Mouse (Mus musculus): ENCODE results near the gene Mpg. TPM values are rescaled to one million over a fixed set of nuclear protein-coding genes. Genes with fewer than 3 reads are reported as not detected.
"Not testable (repeated sequence)": the region's sequence is repeated elsewhere in the genome, so short reads cannot be mapped to it uniquely, and the experiment has no call there.

The Mpg gene
- total RNA-seq, 2 experiments from 2014 or later, result 17.5 to 19.1 TPM

DNA sequence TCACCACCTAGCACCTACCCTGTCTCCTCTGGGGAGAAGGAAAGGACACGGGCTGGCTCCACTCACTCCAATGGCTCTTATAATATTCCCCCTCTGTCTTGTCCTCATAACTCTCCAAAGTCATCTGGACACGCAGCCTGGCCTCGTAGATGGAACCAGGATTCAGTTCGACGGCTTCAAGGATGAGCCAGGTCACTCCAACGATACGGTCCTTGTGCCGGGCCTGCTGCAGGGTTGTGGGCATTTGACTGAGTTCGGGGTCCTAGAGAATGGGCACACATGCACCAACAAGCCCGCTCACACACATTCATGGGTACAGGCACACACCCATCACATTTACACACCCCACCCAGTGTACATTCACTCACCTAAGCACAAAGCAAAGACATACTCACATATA is 33.1 kb upstream of the Mpg start:
- intact Hi-C loops (cut with DNase I), result no loop called here
- H3K4me3 ChIP-seq, result no peak overlapping the region
- no peak for TF ChIP-seq CTCF (IDR thresholded peaks at IDR 0.05)
- H3K27ac ChIP-seq, result no peak overlapping the region
- no peak for DNase-seq (ENCODE audit: extremely low spot score in 1 of 2, low spot score in 2 of 2)

DNA sequence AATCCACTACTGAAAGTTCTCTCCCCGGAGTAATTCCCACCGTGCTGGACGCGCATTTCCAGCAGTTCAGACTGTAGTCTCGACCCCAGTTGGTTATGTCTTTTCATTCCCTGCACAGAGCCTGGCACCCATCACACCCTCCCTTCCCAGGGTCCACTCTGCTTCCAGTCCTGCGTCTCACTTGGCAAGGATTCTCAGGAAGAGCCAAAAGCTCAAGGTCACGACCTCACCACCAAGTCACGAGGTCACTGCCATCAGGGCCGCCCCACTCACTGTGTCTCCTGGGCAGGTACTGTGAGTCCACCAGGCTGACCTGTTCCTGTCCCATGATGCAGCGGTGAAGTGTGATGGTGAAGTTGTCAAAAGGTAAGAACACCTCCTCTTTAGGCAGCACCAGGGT is 32.2 kb upstream of the Mpg start:
- no peak for DNase-seq (ENCODE audit: extremely low spot score in 1 of 2, low spot score in 2 of 2)
- intact Hi-C loops (cut with DNase I), result no loop called here
- H3K27ac ChIP-seq, result no peak overlapping the region
- H3K4me3 ChIP-seq, result no peak overlapping the region
- no peak for TF ChIP-seq CTCF (IDR thresholded peaks at IDR 0.05)

DNA sequence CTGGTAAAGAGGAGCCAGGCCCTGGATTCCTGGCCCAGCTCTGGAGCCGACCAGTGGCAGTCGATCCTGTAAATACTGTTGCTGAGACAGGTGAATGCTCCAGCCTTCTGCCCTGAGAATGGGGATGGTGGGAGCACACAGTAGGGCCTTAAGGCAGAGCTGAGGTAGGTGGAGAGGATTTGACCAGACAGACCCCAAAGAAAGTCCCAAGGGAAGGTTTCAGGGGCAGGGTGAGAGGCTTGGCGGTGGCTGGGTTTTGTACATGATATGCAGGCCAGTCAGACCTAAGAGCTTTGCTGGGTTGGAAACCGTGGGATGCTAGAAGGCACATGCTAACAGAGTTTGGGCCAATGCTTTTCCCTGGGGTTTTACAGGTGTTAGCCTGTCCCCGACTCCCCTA is 31.7 kb upstream of the Mpg start:
- intact Hi-C loops (cut with DNase I), result loop anchor here (5.0 kb wide), 1 partner anchor 83 kb away; the partner anchor contains the start of gene Hba-x
- no peak for TF ChIP-seq CTCF (IDR thresholded peaks at IDR 0.05)
- H3K27ac ChIP-seq, result no peak overlapping the region
- no peak for DNase-seq (ENCODE audit: extremely low spot score in 1 of 2, low spot score in 2 of 2)
- no peak overlapping the region for H3K4me3 ChIP-seq

DNA sequence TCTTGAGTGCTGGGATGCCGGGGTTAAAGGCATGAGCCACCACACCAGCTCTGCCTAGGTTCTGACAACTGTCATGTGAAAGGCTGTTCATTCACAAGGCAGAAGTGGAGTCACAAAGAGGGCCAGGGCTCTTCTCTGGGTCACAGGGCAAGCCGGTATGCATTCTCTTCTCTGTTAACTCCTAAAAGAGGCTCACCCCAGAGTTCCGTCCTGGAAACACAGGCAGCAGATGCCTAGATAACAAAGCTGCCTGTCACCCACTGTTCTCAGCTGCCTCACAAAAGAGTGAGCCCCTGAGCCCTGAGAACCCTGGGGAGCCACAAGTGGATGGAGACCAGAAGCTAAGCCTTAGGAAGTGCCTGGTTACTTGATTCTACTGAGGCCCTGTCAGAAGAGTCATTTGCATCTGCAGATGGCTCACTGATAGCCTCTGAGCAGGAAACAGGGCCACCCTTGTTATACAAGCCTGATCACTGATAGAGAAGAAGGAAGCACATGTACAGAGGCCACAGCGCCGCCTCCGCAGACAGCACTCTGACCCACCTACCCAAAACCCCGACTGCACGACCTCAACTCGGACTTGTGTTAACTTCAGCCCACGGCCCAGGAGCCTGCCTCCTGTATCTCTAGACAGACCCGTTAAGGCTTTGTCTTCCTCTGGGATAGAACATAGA is 30.3 kb upstream of the Mpg start:
- intact Hi-C loops (cut with DNase I), result loop anchor here (5.0 kb wide), 1 partner anchor 81 kb away; the partner anchor contains the start of gene Hba-x
- no peak overlapping the region for H3K27ac ChIP-seq
- no peak overlapping the region for H3K4me3 ChIP-seq
- no peak for TF ChIP-seq CTCF (IDR thresholded peaks at IDR 0.05)
- no peak for DNase-seq (ENCODE audit: extremely low spot score in 1 of 2, low spot score in 2 of 2)

DNA sequence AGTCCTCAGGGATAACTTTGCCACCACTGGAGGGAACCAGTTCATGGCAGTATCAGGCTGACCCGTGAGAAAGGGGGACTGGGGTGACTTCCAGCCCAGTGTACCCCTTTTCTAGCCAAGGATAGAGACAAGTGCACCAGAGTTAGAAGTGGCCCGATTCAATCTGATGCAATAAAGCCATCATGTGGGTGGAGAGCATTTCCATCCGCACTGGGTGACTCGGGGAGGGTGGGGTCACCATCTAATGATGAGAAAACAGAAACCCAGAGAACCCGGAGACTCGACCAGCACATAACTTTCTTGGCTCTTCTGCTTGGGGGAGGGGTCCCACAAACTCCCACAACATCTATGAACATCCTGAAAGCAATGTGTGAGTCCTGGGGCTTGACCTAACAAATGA is 29.6 kb upstream of the Mpg start:
- no peak for TF ChIP-seq CTCF (IDR thresholded peaks at IDR 0.05)
- no peak overlapping the region for H3K27ac ChIP-seq
- intact Hi-C loops (cut with DNase I), result loop anchor here (5.0 kb wide), 1 partner anchor 81 kb away; the partner anchor contains the start of gene Hba-x
- no peak for DNase-seq (ENCODE audit: extremely low spot score in 1 of 2, low spot score in 2 of 2)
- H3K4me3 ChIP-seq, result no peak overlapping the region

DNA sequence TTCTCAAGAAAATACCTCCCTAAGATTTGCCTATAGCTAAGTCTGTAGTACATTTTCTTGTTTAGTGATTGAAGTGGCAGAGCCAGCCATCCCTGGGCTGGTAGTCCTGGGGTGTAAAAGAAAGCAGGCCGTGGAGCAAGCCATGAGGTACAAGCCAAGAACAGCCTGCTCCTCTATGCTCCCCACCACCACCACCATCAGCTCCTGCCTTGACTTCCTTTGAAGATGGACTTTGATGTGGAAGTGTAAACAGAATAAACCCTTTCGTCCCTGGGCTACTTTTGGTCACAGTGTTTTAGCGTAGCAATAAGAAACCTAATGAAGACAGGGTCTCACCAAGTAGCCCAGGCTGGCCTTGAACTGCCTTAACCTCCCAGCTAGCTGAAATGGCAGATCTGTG is 28.5 kb upstream of the Mpg start:
- H3K4me3 ChIP-seq, result no peak overlapping the region
- intact Hi-C loops (cut with DNase I), result loop anchor here (5.0 kb wide), 1 partner anchor 80 kb away; the partner anchor contains the start of gene Hba-x
- no peak overlapping the region for H3K27ac ChIP-seq
- no peak for DNase-seq (ENCODE audit: extremely low spot score in 1 of 2, low spot score in 2 of 2)
- TF ChIP-seq CTCF (IDR thresholded peaks at IDR 0.05), result no peak

DNA sequence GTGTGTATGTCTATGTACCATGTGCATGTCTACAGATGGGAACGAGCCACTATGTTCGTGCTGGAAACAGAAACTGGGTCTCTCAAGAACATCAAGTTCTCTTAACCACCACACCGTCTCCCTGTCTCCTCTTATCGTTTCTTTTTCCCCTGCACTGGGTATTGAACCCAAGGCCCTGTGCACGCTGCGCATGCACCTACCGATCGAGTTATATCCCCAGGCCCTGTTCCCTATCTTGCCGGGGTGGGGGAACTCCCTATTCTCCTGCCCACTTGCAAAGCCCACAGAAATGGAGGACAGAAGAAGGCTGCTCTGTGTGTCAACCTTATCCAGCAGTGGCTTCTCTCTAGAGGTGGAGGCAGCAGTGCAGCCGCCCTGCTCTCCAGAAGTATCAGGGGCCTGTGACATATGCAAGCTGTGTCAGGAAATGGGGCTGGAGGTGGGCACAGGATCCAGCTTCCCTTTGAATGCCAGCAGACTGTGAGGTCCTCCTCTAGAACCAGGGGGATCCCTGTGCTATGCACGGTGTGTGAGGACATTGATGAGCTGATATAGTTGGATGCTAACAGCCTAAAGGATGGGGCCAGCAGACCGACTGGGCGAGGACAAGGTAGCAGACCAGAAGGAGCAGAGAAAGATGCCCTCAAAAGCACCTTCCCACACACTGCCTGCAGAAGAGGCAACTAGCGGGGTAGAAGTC is 27.9 kb upstream of the Mpg start:
- DNase-seq (ENCODE audit: extremely low spot score in 1 of 2, low spot score in 2 of 2), result no peak
- TF ChIP-seq CTCF (IDR thresholded peaks at IDR 0.05), result no peak
- Histone ChIP-seq H3K4me3 (no peak overlapping the region), H3K27ac (no peak overlapping the region)
- intact Hi-C loops (cut with DNase I), result loop anchor here (5.0 kb wide), 1 partner anchor 79 kb away; the partner anchor contains the start of gene Hba-x

DNA sequence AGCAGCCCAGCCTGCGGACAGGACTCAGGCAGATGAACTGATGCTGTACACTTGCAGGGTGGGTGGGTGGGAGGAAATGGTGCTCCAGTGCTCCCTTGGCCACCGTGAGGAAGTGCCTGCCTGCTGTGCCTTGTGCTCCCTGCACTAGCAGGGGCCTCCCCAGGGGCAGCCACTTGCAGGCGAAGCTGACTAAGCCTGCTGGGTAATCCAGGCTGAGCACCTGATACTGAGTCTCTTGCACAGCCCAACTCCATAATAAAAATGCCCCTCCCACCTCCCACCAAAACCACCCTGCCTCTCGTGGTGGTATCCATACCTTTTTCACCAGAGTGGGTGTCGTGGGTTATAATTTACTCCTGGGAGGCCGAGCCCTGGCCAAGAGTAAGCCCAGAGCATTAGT is 27.1 kb upstream of the Mpg start:
- no peak for TF ChIP-seq CTCF (IDR thresholded peaks at IDR 0.05)
- intact Hi-C loops (cut with DNase I), result loop anchor here (5.0 kb wide), 1 partner anchor 78 kb away; the partner anchor contains the start of gene Hba-x
- Histone ChIP-seq H3K4me3 (no peak overlapping the region), H3K27ac (no peak overlapping the region)
- DNase-seq (ENCODE audit: extremely low spot score in 1 of 2, low spot score in 2 of 2), result no peak

DNA sequence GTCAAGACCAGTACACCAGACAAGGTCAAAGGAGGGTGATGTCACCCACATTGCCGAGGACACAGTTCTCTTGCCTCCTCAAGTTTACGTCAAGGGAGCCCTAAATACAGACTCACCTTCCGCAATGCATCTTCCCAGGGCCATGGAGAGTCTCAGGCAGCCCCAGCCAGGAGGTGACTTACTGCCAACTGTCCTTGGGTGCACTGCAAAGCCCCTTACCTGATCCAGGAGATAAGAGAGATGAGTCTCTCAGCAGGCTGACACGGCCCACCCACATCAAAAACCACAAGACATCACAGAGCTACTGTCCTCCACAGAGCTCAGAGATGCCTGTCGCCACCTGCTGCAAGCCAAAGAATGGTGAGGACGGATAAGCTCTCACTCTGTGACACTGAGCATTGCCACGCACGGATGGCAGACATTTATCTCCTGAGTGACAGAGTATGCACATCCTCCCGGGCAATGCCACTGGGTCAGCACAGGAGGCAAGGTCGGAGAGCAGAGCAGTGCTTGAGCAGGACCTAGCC is 26.2 kb upstream of the Mpg start, which contains the start of gene Il9r:
TSS of gene Il9r (minus strand) at position 205 of the 527 bp plus-strand sequence.
- H3K27ac ChIP-seq, result no peak within 1 kb of the TSS
- no peak for DNase-seq (ENCODE audit: extremely low spot score in 1 of 2, low spot score in 2 of 2)
- no peak within 1 kb of the TSS for H3K4me3 ChIP-seq
- no peak for TF ChIP-seq CTCF (IDR thresholded peaks at IDR 0.05)
- intact Hi-C loops (cut with DNase I), result no loop called here

DNA sequence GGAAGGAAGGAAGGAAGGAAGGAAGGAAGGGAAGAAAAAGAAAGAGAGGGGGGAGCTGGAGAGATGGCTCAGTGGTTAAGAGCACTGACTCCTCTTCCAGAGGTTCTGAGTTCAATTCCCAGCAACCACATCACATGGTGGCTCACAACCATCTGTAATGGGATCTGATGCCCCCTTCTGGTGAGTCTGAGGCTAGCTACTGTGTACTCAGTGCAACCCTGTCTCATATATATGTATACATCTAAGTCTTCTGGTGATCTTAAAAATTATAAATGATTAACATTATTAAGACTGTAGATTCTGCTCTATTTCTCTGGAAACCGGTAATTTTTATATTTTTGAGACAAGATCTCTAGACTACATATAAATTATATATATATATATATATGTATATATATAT is 25.3 kb upstream of the Mpg start:
- H3K27ac ChIP-seq; H3K4me3 ChIP-seq; DNase-seq (ENCODE audit: extremely low spot score in 1 of 2, low spot score in 2 of 2); intact Hi-C loops (cut with DNase I): not testable (repeated sequence)
- TF ChIP-seq CTCF (IDR thresholded peaks at IDR 0.05), result peak; percentile 12

DNA sequence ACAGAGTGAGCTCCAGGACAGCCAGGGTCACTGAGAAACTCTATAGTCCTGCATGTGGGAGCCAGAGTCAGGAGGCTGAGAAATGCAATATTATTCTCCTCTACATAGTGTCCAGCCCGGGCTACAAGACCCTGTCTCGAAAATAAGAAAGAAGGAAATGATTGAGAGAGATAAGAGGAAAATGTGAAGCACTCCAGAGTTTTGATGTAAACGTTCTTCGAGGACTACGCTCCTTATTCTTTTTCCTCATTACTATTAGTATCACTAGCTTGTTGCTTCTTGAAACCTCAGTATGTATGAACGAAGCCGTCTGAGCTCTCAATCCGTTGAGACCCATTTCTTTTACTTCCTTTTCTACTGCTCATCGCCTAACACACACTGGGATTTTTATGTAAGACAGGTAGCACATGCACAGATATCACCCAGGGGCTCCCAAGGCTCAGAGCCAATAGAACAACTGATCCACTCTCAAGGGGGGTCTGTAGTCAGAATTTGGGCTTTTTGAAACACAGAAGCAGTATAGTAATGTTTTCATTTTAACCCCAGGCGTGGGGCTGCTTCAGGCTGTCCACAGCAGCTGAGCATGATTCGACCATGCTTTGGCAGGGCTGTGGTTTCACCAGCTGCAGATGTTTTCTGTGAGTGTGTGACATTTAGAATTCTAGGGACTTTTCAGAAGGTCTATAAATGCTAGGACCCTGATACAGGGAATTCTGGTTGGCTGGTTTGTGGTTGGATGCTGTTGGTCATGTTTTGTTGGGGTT is 24.2 kb upstream of the Mpg start:
- intact Hi-C loops (cut with DNase I), result no loop called here
- no peak for DNase-seq (ENCODE audit: extremely low spot score in 1 of 2, low spot score in 2 of 2)
- H3K4me3 ChIP-seq, result no peak overlapping the region
- no peak overlapping the region for H3K27ac ChIP-seq
- no peak for TF ChIP-seq CTCF (IDR thresholded peaks at IDR 0.05)
